Mouse (Mus musculus) left cerebral cortex, adult 18-20 months (tissue): ENCODE data around the gene Gng2. TPM values are rescaled to one million over a fixed set of nuclear protein-coding genes. Genes with fewer than 3 reads are reported as not detected.

Experiments
- DNase-seq, 2 experiments: peaks; one replicate each; pipeline ENCODE4 v3.0.0; 2021 to 2022; ENCODE audit warnings: low spot score in 2 of 2, mixed read lengths in 1 of 2
- total RNA-seq, 2 experiments: library from RNA; stranded (reverse); gene quantifications; 2 replicates each; pipeline ENCODE4 v1.2.3; 2021

Gene Gng2
- total RNA-seq, 2 experiments from 2014 or later, result 202 to 212 TPM

DNA sequence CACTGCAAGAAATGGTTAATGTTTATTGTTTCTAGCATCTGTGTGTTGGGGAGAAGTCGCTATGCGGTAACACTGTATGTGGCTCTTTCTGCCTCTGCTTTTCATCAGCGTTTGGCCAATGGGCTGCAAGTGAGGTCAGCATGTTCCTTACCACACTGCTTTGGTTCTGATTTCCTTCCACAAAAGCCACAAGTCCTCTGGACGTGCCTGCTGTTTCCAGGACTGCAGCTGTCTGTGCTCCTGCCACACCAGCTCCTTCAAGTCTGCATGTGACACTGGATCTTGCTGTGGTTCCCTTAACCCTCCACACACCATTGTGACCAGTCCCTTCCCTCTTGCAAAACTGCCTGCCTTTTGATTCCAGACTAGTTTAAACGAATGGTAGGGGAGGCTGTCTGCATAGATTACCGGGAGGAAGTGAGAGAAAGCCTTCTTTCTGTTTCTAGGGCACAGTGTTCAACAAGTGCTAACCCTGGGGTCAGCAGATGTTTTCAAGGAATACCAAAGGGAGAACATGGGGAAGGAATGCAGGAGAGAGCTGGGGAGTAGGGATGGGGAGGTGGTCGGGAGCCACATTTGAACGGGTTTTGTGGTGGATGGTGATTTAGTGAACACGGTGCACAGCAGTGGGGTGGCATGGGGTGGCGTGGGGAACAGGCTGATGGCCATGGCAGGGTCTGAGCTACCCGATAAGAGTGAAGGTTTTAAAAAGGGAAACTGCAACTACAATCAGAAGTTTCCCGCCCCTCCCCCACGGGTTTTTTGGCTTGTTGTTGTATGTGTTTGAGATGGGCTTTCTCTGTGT is 7.9 kb upstream of the Gng2 start:
- no peak for DNase-seq

DNA sequence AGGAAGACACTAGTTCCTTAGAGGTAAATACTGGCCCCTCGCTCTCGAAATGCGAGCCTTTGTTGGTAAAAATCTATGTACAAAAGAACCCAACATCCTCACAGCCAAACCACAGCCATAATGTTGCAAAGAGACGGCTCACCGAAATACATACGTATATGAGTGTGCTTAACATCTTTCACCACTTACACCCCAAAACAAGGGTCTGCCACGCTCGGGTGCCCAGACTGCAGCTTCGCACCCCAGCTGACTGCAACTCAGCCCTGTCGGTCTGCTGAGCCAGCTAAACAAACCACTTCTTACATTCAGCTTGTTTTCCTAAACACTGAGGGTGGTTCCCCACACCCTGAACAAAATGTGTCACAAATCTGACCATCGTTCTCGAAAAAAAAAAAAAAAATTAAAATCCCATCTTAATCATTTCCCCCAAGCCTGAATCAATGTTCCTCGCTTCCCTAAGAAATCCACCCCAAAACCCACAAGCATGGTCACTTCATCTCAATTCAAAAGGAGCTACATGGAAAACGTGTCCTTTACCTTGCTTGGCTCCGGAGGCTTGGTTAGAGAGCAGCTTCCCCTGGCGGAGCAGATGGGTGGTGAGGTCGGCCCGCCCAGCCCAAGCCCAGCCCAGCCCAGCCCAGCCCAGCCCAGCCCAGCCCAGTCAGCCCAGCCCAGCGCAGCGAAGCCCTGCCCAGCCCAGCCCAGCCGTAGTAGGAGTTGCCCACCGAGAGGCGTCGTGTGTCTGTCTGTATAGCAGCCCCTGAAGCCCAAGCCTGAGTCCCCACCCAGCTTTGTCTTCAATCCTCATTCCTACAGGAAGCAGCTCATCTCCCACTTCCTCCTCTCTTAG is 781 bp downstream of the Gng2 start:
- peak; percentile 59 to 65 for DNase-seq

GRCm38 (mm10) chr14:19974978-19975493 is 2.4 kb downstream of the Gng2 start:
- peak in 1 of 2 experiments; percentile 43 for DNase-seq

- no peak for DNase-seq
Measured at GRCm38 (mm10) chr14:19974429-19974828, 3.0 kb downstream of the Gng2 start.

GRCm38 (mm10) chr14:19972316-19973029 is 5.0 kb downstream of the Gng2 start:
- DNase-seq, result no peak

DNA sequence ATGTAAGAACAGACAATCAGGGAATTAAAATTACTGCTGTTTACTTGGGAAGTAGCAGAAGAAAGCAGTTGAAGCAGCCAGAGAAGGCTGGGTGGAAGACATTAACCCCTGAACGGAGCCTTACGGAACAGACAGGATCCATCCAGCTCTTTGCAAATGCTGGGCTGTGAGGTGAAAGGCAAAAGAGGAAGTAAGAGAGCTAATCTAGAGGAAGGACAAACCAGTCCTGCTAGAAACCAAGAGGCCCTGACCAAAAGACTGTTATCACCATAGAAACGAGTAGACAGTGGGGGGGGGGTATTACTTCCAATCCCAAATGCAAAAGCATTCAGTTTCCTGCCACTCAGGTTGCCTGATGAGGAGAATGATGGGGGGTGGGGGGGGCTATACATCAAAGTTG is 6.6 kb downstream of the Gng2 start:
- no peak for DNase-seq

DNA sequence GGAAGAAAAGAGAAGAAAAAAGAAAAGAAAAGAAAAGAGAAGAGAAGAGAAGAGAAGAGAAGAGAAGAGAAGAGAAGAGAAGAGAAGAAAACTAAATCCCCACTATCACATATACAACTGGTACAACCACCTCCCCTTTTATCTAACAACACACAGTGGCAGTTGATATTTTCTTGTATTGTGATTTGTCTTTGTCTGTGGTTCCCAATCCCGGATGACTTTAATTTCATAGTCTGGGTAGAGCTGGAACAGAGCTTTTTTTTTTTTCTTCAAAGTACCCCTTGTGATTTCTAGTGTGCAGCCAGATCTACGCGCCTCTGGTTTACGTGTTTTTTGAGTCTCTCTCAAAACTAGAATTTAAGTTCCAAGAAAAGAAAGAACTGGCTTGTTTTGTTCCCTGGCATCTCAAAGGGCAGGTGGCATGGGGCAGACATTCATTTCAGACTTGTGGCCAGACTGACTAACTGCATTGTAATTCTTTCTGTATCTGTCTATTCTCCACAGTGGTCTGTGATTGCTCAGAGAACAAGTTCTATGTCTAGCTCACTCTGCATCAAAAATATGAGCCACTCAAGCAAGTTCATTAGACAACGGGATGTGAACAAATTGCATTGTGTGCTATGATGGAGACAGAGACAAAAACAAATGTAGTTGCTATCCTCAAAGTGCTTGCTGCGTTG is 7.2 kb downstream of the Gng2 start:
- no peak for DNase-seq

- no peak for DNase-seq
Measured at GRCm38 (mm10) chr14:19969566-19969965, 7.9 kb downstream of the Gng2 start.

DNA sequence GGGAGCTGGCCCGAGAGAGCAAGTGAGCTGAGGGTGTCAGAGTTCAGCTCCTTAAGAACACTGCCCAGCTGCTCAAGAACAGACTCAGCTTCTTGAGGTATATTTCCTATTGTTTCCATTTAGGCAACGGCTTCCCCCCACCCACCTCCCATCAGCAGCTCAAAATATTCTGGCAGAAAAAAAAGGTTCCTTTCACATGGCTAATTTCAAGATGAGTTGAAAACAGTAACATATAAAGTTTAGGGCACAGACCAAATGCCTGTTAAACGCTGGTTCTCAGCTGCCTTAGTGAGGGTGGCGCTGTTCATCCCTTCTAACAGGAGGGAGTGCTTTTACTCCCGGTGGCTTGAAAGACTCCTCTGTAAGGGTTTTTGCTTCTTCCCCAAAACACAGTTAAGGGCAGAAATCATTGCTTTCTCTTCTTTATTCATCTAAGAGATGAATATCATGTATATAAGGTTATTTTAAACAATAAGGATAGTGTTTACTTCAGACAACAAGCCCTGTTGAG is 8.4 kb downstream of the Gng2 start:
- no peak for DNase-seq

GRCm38 (mm10) chr14:19968321-19969010 is 9.0 kb downstream of the Gng2 start:
- DNase-seq, result no peak

- DNase-seq, result peak in 1 of 2 experiments; percentile 51
Measured at GRCm38 (mm10) chr14:19967482-19967881, 9.9 kb downstream of the Gng2 start.

GRCm38 (mm10) chr14:19963961-19964505 is 13.4 kb downstream of the Gng2 start:
- no peak for DNase-seq

DNA sequence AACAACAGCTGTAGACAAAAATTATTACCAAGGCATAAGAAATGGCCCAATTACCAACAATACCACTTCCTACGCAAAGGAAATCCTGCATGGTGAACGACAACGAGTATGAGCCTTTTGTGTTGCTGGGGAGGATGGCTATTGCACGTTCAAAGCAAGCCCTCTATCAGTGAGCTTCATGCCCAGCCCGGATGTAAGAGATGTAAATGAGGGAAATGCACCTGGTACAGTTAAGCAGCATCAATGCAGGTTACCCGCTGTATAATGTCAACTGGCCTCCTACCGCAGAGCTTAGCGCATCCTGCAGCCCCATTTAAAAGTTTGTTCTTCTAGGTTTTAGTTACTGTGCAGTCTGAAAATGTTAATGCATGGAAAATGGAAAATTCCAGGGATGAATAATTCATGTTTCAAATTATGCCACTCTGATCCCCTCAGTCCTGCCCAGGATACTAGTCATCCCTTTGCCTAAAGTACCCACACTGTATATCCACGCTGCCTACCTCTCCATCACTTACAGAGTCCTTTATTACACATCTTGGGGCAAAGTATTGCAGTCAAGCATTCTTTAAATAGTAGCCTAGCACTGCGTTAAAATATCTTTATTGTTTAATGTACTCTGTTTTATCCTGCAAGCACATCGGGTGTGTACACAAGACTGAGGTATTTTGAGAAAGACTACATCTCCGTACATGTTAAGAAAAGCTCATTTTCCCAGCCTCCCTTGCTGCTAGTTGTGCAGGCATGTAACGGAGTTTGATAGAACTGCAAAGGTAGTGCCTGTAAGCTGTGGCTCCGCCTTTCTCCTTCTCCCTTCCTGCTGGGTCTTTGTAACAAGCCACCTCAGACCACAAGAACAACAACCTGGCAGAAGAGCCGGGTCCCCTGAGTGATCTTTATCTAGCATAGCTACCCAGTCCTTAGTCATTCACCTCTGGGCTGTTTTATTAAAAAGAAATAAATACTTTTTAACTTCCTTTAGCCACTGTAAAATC is 15.2 kb downstream of the Gng2 start:
- DNase-seq, result no peak

GRCm38 (mm10) chr14:19959860-19960259 is 17.6 kb downstream of the Gng2 start:
- DNase-seq, result no peak

DNA sequence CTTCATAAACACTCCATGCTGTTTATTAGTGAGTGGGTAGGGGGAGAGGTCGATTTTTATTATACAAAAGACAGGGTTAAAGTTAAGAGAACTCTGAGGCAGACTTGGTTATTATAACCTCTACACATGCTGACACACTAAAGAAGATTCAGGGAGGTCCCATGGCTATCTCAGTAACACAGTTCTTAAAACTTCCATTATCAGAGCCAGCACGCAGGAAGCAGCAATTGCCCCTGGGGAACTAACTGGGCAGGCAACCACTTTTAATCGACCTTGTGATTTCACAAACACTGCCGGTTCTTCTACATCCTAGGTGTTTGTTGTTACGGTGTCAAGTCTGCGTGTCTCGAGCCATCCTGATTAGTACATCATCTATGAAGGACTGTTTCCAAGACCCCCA is 22.4 kb downstream of the Gng2 start:
- no peak for DNase-seq

- no peak for DNase-seq
Measured at GRCm38 (mm10) chr14:19950812-19951211, 26.6 kb downstream of the Gng2 start.

- no peak for DNase-seq
Measured at GRCm38 (mm10) chr14:19949475-19949874, 28.0 kb downstream of the Gng2 start.

- peak in 1 of 2 experiments; percentile 35 for DNase-seq
Measured at GRCm38 (mm10) chr14:19946221-19946620, 31.2 kb downstream of the Gng2 start.
